Mouse (Mus musculus) thymus, postnatal 25 days (tissue): Measurements from ENCODE around the gene Tmem191c.
A peak's percentile ranks its signal among the peaks of the same experiment; 100 is the strongest.

ENCODE experiments used
- DNase-seq: peaks from one replicate; pipeline ENCODE4 v3.0.0; 2022

Tmem191c gene

DNA sequence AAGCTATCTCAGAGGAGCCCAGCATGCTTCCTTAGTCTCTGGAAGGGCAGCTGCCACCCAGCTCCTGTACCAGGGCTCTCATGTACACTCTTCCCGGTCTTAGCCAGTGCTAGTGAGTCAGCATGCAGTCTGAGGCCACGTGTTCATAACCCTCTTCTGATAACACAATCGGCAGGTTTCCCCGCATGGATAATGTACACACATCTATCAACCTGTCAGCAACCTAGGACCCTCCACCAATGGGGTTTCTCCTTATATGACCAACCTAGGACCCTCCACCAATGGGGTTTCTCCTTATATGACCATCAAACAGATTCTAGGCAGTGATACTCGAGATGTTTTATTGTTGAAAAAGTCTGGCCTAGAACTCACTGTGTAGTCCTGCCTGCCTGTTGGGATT, 7.9 kb upstream of the Tmem191c start:
- DNase-seq, result no peak

DNA sequence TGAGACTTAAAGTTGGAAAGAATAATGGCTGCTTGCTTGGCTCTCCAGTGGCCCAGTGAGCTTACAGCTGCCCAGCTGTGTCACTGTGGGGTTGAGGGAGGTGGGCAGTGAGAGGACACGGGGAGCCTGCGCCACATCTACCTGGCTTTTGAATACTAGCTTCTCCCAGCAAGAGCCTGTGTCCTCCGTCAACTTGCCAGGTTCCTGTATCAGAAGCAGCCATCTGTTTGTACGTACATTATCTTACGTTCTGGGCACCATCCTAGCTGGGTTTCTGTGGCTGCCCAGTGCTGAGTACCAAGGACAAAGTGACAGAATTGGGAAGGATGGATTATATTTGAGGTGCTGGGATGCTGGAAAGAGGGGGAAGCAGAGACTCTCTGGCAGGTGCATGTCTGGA, 6.0 kb upstream of the Tmem191c start:
- DNase-seq, result no peak

DNA sequence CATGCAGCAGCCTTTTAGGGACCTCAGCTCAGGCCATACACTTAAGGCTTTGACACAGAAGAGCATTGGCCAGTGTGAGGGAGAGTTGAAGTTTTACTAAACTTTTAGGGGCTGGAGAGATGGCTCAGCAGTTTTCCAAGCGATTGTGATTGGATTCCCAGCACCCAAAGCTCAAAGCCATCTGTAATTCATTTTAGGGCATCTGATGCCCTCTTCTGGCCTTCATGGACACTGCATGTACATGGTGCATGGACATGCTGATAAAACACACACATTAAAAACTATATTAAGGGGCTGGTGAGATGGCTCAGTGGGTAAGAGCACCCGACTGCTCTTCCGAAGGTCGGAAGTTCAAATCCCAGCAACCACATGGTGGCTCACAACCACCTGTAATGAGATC, 4.8 kb upstream of the Tmem191c start:
- DNase-seq, result peak; percentile 58

DNA sequence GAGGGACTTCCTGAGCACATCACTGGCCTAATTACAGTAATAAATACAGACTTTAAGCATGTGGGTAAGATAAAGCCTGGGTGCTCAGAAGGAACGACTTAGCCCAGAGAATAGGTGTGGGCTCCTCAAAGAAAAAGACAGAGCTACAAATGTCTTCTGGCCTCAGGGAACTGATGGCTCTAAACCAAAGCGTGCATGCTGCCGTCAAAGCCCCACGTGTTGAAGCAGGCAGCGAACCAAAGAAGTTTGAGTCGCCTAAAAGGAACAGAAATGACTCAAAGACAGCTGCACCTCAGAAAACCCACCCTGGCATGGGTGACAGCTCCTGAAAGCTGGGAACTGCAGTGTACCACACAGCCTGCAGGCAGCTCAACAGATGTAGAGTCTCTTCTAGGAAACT, 4.0 kb upstream of the Tmem191c start:
- DNase-seq, result no peak

DNA sequence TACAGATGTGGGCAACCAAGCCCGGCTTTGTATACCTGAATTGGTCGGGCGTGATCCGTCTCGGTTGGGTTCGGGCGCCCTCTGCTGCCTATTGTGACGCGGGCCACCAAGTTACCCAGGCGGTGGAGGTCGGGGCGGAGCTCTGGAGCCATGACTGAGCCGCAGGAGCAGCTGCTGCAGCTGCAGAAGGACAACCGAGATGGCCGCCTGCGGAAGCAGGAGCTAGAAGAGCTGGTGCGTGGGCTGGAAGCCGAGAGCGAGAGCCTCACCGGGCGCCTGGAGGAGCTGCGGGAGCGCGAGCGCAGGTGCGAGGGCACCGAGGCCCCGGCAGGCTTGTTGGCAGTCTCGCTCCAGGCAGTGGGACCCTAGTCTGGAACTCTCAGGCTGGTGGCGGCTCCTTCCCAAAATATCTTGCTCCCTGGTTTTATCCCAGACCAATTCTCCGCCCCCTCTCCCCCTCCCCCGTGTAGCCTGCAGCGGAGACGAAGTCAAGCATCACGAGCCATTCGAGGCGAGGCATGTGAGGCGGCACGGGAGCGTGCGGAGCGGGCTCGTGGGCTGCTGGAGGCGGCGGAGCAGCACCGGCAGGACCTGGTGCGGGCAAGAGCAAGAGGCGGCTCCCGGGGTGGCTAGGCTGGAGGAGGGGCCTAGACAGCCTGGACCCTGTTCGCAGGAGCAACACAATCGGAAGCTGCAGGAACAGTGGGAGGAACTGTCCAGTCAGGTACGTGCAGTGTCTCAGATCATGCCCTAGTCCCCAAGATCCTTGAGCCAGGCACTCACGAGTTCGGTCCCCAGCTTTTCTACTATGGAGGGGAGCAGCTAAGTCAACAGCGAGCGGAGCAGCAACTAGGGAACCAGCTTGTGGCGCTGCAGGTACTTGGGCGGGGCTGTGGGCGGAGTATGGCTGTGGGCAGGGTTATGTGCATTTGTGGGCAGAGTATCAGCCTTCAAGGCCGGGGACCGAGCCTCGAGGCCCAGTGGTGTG, 581 bp downstream of the Tmem191c start:
- DNase-seq, result peak; percentile 98

DNA sequence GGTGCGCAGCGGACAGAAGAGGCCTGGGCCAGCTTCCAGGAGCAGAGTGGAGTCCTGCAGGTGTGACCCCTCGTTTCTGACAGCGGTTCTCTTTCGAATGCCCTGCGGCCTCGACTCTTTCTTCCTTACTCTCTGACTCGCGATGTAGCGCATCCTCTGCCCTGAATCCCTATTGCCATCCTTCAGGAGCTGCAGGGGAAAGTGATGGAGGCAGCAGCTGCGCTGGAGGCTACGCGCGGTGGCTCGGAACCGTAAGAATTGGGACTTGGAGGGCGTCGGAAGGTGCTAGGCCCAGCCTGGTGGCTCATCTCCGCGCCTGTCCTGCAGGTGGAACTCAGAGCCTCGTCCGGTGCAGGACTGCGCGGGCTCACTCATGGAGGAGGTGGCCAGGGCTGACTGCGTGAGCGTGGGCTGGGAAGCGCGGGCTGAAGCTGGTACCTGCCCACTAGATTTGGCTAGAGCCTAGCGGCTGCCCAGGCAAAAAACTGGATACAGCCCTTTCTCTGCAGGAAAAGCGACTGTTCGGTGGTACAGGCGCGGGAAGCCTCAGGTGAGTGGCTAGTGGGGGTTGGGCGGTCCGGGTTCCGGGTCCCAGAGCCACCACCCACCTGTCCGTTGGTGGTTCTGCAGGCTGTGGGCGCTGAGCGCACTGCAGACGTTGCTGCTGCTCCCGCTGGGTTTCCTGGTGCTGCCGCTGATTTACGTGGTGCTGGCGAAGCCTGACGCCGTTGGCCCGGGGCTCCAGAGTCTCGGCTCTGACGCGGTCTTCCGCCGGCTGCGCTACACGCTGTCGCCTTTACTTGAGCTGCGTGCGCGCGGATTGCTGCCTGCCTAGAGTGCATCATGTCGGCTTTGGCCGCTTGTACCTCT, 1.7 kb downstream of the Tmem191c start:
- peak; percentile 69 for DNase-seq

DNA sequence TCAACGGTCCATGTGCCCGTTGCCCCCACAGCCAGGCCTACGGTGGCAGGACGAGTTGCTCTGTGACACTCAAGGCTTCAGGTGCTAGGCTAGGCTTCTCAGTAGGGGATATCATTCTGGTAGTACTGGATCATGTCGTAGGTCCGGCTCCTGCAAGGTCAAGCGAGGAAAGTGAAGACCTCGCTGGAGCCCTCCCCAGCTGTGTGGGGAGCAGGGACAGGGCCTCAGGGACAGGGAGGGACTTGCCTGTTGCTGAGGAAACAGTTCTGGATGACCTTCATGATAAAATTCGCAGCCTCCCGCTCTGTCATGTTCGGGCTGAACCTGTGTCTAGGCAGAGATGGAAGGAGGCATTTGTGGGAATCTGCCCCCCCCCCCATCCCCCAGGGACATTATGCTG, 4.6 kb downstream of the Tmem191c start:
- no peak for DNase-seq

DNA sequence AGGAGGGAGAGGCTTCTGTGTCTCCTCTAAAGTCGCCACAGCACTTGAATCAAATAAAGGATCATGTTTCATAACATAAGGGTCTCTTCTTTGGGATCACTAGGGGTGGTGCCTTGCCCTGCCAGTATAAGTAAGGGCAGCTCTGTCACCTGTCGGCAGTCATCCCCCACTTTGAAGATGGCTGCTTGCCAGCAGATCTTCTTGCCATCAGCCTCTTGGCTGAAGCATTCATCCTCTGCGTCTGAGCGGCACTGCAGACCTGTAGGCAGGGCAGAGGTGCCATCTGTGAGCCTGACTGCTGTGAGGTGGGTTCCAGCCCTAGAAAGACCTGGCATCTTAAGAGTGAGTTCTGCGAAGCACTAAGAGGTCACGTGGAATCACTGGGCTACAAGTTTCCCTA, 7.3 kb downstream of the Tmem191c start:
- DNase-seq, result no peak

DNA sequence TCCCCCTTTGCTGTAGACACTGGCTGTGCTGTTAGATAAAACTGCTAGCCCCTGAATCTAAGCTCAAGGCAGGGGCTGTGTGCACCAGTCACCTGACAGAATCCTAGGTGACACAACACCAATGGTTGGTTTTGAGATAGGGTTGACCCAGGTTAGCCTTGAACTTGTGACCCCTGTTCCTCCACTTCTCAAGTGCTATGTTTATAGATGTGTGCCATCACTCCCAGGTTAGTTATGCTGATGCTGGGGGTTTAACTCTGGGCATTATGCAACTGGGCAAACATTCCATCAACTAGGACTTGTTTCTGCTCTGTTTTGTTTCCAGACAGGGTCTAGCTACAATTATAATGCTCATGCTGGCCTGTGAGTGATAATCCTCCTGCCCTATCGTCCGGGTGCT, 11.2 kb downstream of the Tmem191c start:
- DNase-seq, result no peak

DNA sequence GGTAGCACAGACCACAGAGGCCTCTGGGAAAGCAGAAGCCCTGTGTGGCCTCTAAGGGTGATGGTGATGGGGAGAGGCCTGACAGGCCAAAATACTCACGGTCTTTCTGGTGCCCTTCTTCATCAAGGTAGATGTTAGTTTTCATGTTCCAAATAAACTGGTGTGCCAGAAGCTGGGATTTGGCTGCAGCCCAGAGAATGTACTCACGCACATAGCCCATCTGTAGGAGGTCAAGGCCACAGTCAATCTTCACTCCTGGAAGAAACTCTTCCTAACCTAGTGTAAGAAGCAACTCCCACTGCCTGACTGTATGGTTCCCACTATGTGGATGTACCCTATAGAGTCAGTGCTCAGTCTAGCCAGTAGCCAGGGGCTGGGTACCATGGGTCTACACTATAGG, 15.1 kb downstream of the Tmem191c start:
- DNase-seq, result no peak

DNA sequence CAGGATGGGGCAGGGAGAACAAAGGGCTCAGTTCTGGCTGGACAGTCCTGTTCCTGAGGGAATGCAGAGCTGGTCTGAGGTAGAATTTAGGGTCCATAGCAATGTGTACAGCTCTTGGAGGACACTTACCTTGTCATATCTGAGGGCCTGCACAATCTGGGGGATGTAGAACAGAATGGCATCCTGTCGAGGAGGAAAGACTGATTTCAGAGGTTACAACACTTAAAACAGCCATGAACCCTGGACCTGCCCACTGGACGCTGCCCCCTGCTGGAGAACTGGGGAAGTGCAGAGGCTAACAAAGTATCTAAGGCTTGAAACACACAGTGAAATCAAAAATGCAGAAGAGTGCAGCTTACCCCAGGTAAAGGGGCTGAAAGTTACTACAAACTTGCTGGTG, 16.9 kb downstream of the Tmem191c start:
- DNase-seq, result peak; percentile 86

DNA sequence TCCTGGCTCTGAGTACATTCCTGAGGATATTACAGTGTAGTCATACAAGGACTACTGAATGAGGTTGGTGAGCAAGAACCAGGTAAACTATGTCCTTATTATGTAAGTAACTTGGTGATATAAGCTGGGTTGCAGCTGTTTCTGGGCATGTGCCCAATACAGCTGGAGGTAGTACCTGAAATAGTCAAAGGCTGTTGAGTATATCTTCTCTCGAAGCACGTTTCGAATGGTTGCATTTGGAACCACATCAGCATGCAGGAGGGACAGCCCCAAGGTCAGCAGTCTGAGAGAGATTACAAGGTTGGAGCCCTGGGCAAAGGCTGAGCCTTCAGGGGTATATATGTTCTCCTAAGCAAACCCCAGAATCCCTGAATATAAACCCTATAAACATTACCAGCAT, 24.9 kb downstream of the Tmem191c start:
- DNase-seq, result no peak

DNA sequence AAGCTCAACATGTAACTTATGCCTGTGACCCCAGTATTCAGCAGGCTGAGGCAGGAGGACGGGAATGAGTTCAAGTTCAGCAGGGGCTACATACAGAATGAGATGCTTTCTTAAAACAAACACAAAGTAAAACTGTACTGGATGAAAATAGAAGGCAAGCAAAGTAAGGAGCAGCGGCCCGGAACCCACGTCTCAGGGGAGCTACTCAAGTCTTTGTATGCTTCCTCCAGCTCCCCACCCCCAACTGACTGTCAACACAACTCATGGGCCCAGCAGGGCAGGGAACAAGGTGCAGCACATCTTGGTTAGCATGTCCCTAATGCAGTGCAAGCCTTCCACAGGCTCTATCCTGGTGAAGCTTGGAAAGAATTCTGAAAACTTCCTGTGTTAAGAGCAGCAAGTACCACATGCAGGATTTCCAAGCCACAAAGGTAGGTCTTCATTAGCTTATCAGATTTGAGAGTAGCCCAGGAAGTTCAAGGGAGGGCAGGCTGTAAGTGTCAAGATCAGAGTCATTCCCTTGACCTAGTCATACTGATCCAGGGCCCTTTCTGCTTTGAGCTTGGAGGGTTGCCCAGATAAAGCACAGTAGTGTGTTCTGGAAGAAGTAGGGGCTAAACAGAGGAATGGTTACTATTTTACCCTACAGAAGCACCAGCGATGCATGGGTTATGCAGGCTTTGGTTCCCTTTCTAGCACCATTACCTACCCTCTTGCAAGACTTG, 27.8 kb downstream of the Tmem191c start:
- DNase-seq, result no peak

DNA sequence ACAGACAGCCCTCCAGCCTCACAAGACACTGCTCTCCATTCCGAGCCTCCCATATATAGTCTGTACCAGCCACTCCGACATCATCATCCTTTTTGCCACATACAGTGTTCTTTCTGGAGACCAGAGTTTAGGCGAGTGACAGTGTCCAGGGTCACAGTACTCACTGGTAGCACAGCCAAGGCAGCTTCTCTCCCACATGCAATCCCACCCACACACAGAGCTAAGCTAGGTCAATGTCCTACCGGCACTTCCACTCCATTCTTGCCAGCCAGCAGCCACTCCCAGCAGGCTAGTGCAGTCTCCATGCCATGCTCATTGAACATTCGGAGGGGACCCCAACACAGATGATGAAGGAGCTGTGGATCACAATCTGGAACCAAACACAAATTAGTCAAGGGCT, 31.6 kb downstream of the Tmem191c start:
- no peak for DNase-seq

DNA sequence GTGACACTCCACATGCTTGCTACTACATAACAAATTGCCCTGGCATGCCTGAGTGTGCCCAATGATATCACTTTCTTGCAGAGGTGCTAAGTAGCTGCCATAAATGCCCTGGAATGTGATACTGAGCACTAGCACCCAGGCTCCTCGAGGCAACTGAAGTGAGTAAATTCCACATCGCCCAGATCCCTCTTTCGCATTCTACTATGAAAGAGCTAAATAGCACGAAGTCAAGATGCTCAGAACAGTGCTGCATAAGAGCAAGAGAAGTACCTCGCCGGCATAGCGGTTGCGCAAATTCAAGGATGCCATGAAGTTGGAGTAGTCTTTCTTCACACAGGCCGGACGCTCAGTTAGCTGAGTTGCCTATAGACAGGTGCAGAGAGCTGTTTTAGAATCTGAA, 33.2 kb downstream of the Tmem191c start:
- no peak for DNase-seq

DNA sequence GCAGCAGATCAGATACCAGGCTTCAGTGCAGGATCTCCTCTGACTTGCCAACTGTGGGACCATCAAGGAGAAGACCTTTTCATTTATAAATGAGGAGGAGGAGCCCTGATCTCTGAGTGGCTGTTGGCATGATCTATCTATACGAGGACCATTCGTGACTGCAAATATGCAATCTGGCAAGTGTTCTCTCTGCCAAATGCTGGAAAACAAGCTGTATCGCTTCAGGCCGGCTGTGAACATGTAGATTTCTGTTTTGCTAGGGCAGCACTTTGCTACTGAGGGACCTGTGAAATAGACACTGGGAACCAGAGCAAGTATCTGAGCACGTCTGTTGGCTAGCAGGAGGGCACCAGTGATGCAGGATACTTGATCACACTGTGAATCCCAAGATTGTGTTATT, 36.7 kb downstream of the Tmem191c start:
- no peak for DNase-seq

DNA sequence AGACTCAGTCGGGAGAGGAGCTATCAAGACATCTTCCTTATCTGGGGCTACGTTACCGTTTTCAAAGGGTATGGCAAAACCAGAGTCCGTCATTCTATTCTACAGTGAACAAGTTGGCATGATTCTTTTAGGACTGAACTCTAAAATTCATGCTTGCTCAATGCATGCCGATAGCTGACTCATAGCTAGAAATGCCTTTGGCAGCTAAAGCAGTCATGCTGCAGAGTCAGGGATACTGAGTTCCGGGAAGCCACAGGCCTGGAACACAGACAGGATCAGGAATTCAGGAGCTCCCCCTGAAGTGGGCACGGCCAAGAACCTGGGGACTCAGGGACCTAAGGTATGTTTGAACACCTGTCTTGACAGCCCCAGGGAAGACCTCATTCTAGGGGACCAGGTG, 40.7 kb downstream of the Tmem191c start:
- DNase-seq, result no peak

DNA sequence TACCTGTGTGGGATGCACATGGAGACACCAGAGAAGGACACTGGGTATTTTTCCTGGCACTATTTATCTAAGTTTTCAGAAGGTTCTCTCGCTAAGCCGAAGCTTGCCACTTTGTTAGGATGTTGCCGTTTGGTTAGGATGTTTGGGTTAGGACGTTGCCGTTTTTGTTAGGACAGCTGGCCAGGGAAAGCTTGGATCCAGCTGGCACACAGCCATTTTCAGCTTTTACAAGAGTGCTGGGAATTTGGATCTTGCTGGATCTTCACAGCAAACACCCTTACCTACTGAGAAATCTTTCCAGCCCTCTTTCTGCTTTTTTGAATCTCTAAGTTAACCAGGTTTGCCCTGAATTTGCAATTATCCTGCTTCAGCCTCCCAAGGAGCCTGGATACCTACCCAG, 45.6 kb downstream of the Tmem191c start:
- no peak for DNase-seq

DNA sequence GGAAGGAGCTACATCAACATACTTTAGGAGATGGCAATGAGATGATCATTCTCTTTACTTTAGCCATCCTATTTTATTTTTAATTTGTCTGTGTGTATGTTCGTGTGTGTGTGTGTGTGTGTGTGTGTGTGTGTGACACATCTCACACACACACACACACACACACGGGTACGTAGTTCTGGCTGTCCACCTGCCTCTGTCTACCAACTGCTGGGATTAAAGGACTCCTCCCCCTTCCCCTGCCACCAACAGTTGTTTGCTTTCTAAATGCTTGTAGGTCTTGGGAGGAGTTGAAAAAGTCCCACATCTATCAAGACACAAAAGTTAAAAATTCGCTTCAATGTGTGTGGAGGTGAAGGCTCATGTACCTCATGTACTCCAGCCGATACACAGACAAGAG, 48.9 kb downstream of the Tmem191c start:
- DNase-seq, result no peak

DNA sequence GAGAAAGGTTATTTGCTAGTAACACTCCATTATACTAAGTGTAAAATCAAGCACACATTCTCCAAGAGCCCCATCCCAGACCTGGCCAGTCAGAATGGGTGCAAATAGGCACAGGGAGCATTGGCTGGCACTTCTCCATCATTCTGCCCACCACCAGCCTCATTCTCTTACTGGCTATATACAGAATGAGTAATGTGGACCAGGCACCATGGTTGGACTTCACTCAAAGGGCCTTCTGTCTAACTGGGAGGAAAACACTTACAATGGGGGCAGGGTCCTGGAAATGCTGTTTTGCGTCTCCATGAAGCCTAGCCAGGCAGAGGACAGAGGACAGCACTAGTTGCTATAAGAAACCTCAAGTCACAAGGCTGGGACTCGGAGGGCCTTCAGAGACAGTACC, 50.2 kb downstream of the Tmem191c start:
- DNase-seq, result no peak

DNA sequence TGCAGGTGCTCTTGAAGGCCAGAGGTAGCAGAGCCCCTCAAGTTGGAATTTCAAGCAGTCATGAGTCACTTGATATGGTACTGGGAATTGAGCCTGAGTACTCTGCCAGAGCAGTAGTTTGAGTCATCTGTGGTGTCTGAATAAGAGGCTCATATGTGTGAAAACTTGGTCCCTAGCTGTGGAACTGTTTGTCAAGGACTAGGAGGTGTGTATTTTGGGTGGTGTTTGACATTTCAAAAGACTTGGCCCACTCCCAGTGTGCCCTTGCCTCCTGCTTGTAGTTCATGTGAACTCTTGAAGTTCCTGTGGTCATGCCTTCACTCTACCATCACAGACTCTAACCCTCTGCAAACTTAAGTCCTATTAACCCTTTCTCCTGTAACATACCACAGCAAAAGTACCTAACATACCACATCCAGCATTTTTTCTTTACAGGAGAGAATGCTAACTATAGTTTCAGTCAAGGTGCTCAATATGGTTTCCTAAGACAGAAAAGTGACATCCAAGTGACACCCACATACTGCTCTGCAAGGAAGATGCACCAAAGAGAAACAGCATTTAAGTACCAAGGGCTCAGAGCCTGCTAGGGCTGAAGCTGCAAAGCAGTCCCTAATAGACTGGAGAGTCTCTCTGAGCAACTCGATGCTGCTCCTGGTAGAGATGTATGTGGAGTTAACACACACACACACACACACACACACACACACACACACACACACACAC, 54.1 kb downstream of the Tmem191c start:
- no peak for DNase-seq

DNA sequence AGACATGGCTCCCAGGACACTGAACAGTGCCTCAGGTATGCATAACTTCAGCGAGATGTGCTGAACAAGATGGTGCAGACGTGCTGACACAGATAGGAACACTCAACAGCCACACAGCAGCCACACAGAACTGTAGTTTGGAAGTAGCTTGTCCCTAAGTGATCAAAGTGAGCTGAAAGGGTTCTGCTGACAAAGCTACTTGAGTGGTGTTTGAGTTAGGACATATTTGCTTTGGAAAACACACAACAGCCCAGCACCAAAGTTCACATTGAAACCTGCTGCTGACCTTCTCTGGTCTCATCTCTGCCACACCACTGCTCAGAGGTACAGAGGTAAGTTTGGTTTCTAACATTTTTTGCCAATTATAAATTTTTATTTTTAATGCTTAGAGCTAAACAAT, 55.2 kb downstream of the Tmem191c start, which contains the start of gene Serpind1:
Serpind1 (plus strand) TSS at position 256 of the 400 bp plus-strand sequence.
- no peak for DNase-seq
